Mouse (Mus musculus): ENCODE data around the gene Tuba4a. TPM values are rescaled to one million over a fixed set of nuclear protein-coding genes. Genes with fewer than 3 reads are reported as not detected.
"Not testable (repeated sequence)": the region's sequence is repeated elsewhere in the genome, so short reads cannot be mapped to it uniquely, and the experiment has no call there.

Gene Tuba4a
- total and polyA plus RNA-seq, 3 experiments = 180 to 294 (median 192) TPM

- in situ Hi-C loops (cut with MboI; ENCODE audit: low pct_ligation_motif_present, low pct_unique_long_range_greater_than_20kb, low sequenced_read_pairs); H3K79me2 ChIP-seq (replicated peaks; ENCODE audit: control insufficient read depth, extremely low read depth, insufficient read depth, poor library complexity, severe bottlenecking); DNase-seq (ENCODE audit: extremely low read depth); H3K9ac ChIP-seq (ENCODE audit: insufficient read depth, low read depth); H3K27me3 ChIP-seq (replicated peaks); dilution Hi-C loops (cut with MboI; ENCODE audit: extremely low pct_ligation_motif_present, extremely low pct_unique_long_range_greater_than_20kb, low sequenced_read_pairs); H3K27ac ChIP-seq (ENCODE audit: insufficient read depth, low read depth); H3K4me3 ChIP-seq (replicated peaks in 1 of 3; ENCODE audit: low read depth in 2 of 3, low read length in 2 of 3, poor library complexity in 1 of 3); H3K9me3 ChIP-seq (replicated peaks; ENCODE audit: low read length); H3K36me3 ChIP-seq (replicated peaks in 1 of 2; ENCODE audit: control insufficient read depth in 1 of 2, insufficient read depth in 1 of 2, low read length in 1 of 2); H3K4me2 ChIP-seq (ENCODE audit: insufficient read depth, low read depth, poor library complexity, severe bottlenecking): not testable (repeated sequence)
- peak in 1 of 2 experiments; percentile 32; a peak in 1 of 4 replicates for TF ChIP-seq CTCF (conservative IDR thresholded peaks at IDR 0.05 in 1 of 2, IDR thresholded peaks at IDR 0.05 in 1 of 2; ENCODE audit: low read depth in 2 of 2, low read length in 2 of 2)
- H3K4me1 ChIP-seq (ENCODE audit: control insufficient read depth in 1 of 2, insufficient read depth in 2 of 2) = peaks cover 11 to 38% of the 10 kb centered on the region in 2 experiments
Measured at GRCm38 (mm10) chr1:75232489-75232888, 12.8 kb upstream of the Tuba4a start.

- H3K79me2 ChIP-seq (replicated peaks; ENCODE audit: control insufficient read depth, extremely low read depth, insufficient read depth, poor library complexity, severe bottlenecking) = no peaks in the 10 kb centered on the region
- DNase-seq (ENCODE audit: extremely low read depth) = no peak
- H3K36me3 ChIP-seq (replicated peaks in 1 of 2; ENCODE audit: control insufficient read depth in 1 of 2, insufficient read depth in 1 of 2, low read length in 1 of 2) = no peaks in the 10 kb centered on the region
- dilution Hi-C loops (cut with MboI; ENCODE audit: extremely low pct_ligation_motif_present, extremely low pct_unique_long_range_greater_than_20kb, low sequenced_read_pairs) (no loop called here), in situ Hi-C loops (cut with MboI; ENCODE audit: low pct_ligation_motif_present, low pct_unique_long_range_greater_than_20kb, low sequenced_read_pairs) (no loop called here)
- H3K27me3 ChIP-seq (replicated peaks) = peaks cover 5% of the 10 kb centered on the region
- H3K4me3 ChIP-seq (replicated peaks in 1 of 3; ENCODE audit: low read depth in 2 of 3, low read length in 2 of 3, poor library complexity in 1 of 3) = no peak within 1 kb of the TSS
- peaks cover 11 to 31% of the 10 kb centered on the region in 2 experiments for H3K4me1 ChIP-seq (ENCODE audit: control insufficient read depth in 1 of 2, insufficient read depth in 2 of 2)
- H3K9ac ChIP-seq (ENCODE audit: insufficient read depth, low read depth) = no peak within 1 kb of the TSS
- H3K4me2 ChIP-seq (ENCODE audit: insufficient read depth, low read depth, poor library complexity, severe bottlenecking) = no peak within 1 kb of the TSS
- no peak within 1 kb of the TSS for H3K27ac ChIP-seq (ENCODE audit: insufficient read depth, low read depth)
- H3K9me3 ChIP-seq (replicated peaks; ENCODE audit: low read length) = no peaks in the 10 kb centered on the region
- TF ChIP-seq RCOR1 (conservative IDR thresholded peaks at IDR 0.05; ENCODE audit: low read depth, low read length) (no peak), E2F4 (IDR thresholded peaks at IDR 0.05; ENCODE audit: insufficient replicate concordance, low read depth, low read length) (no peak), SMC3 (IDR thresholded peaks at IDR 0.05; ENCODE audit: low read depth, low read length) (no peak), BHLHE40 (IDR thresholded peaks at IDR 0.05; ENCODE audit: low read depth, low read length) (no peak), TBP (conservative IDR thresholded peaks at IDR 0.05; ENCODE audit: low read depth, low read length) (no peak), KAT2A (IDR thresholded peaks at IDR 0.05; ENCODE audit: insufficient replicate concordance, low read length) (no peak), SIN3A (IDR thresholded peaks at IDR 0.05; ENCODE audit: low read length) (no peak), POLR2A (IDR thresholded peaks at IDR 0.05; ENCODE audit: low read depth, low read length) (no peak), MAFK (IDR thresholded peaks at IDR 0.05; ENCODE audit: insufficient replicate concordance, low read length) (no peak), ZNF384 (IDR thresholded peaks at IDR 0.05; ENCODE audit: low read depth, low read length) (no peak), JUND (conservative IDR thresholded peaks at IDR 0.05; ENCODE audit: low read depth, low read length) (no peak), JUN (IDR thresholded peaks at IDR 0.05; ENCODE audit: insufficient read depth, low read depth, low read length) (no peak), ZKSCAN1 (IDR thresholded peaks at IDR 0.05; ENCODE audit: borderline replicate concordance, low read depth, low read length) (no peak), POLR2AphosphoS2 (IDR thresholded peaks at IDR 0.05; ENCODE audit: low read depth, low read length) (no peak), GABPA (IDR thresholded peaks at IDR 0.05; ENCODE audit: insufficient replicate concordance, low read depth, low read length) (no peak)
Measured at GRCm38 (mm10) chr1:75231664-75232152, 12.0 kb upstream of the Tuba4a start, which contains the start of gene A630095N17Rik. A630095N17Rik (minus strand) TSS chr1:75232102.
